Mouse (Mus musculus) E14TG2a.4 (cell line): ENCODE results near the gene Nf2.
"Not testable (repeated sequence)": the region's sequence is repeated elsewhere in the genome, so short reads cannot be mapped to it uniquely, and the experiment has no call there.

Experiments used
- H3K27me3 ChIP-seq: 2 replicates; pipeline ENCODE4 v1.6.1; 2014; ENCODE audit warnings: low read length, control low read depth; ENCODE audit not compliant: insufficient read depth
- H3K36me3 ChIP-seq: 2 replicates; pipeline ENCODE4 v1.6.1; 2014; ENCODE audit warnings: low read length, control low read depth; ENCODE audit not compliant: insufficient read depth
- H3K4me1 ChIP-seq: replicated peaks from 2 replicates; pipeline ENCODE4 v1.6.1; 2014; ENCODE audit warnings: low read depth, low read length, control low read depth
- H3K4me3 ChIP-seq: replicated peaks from 2 replicates; pipeline ENCODE4 v1.5.1; 2014; ENCODE audit warnings: mild to moderate bottlenecking, low read length
- H3K9me3 ChIP-seq: 2 replicates; pipeline ENCODE4 v1.6.1; 2014; ENCODE audit warnings: low read length, control low read depth
- CTCF ChIP-seq: conservative IDR thresholded peaks from 2 replicates; pipeline ENCODE4 v1.5.1; 2014; ENCODE audit warnings: low read length
- NANOG ChIP-seq: IDR thresholded peaks from 2 replicates; pipeline ENCODE4 v1.6.1; 2014; ENCODE audit warnings: borderline replicate concordance, low read length, mixed read lengths
- POU5F1 ChIP-seq: IDR thresholded peaks from 2 replicates; pipeline ENCODE4 v1.6.1; 2014; ENCODE audit warnings: low read length, borderline replicate concordance

The Nf2 gene

GRCm38 (mm10) chr11:4814507-4815450 lies 34.6 kb downstream of the Nf2 start:
- no peaks in the 10 kb centered on the region for H3K27me3 ChIP-seq
- peaks cover 51% of the 10 kb centered on the region for H3K4me1 ChIP-seq
- no peak overlapping the region for H3K4me3 ChIP-seq
- no peak for TF ChIP-seq POU5F1
- no peak for TF ChIP-seq NANOG
- no peak for TF ChIP-seq CTCF
- no peaks in the 10 kb centered on the region for H3K9me3 ChIP-seq
- peaks cover 76% of the 10 kb centered on the region for H3K36me3 ChIP-seq

GRCm38 (mm10) chr11:4808311-4808710 lies 41.0 kb downstream of the Nf2 start:
- Histone ChIP-seq H3K27me3 (no peaks in the 10 kb centered on the region), H3K9me3 (no peaks in the 10 kb centered on the region), H3K4me3 (peak overlapping the region; percentile 62), H3K36me3 (peaks cover 31% of the 10 kb centered on the region), H3K4me1 (peaks cover 86% of the 10 kb centered on the region)
- TF ChIP-seq NANOG = peak; percentile 51; the same call in 1 of the 2 replicates
- no peak for TF ChIP-seq CTCF
- TF ChIP-seq POU5F1 = no peak

- 0 out of 2 replicates have a peak, but pooled peaks have one; percentile 11 for TF ChIP-seq NANOG
- TF ChIP-seq POU5F1 = no peak
- no peak for TF ChIP-seq CTCF
- H3K4me1 ChIP-seq = peaks cover 92% of the 10 kb centered on the region
- H3K36me3 ChIP-seq = peaks cover 26% of the 10 kb centered on the region
- H3K27me3 ChIP-seq = no peaks in the 10 kb centered on the region
- H3K9me3 ChIP-seq = no peaks in the 10 kb centered on the region
- H3K4me3 ChIP-seq = peak overlapping the region; percentile 62
Measured at GRCm38 (mm10) chr11:4806031-4806715, 43.2 kb downstream of the Nf2 start.

GRCm38 (mm10) chr11:4804921-4805562 lies 44.3 kb downstream of the Nf2 start:
- H3K27me3 ChIP-seq = no peaks in the 10 kb centered on the region
- H3K4me3 ChIP-seq = peak overlapping the region; percentile 62
- H3K9me3 ChIP-seq = no peaks in the 10 kb centered on the region
- H3K36me3 ChIP-seq = peaks cover 36% of the 10 kb centered on the region
- H3K4me1 ChIP-seq = peaks cover 91% of the 10 kb centered on the region
- TF ChIP-seq POU5F1 (no peak), CTCF (no peak), NANOG (no peak)

GRCm38 (mm10) chr11:4803951-4804350 lies 45.4 kb downstream of the Nf2 start:
- H3K27me3 ChIP-seq = no peaks in the 10 kb centered on the region
- H3K36me3 ChIP-seq = peaks cover 46% of the 10 kb centered on the region
- H3K9me3 ChIP-seq = no peaks in the 10 kb centered on the region
- peak overlapping the region; percentile 62 for H3K4me3 ChIP-seq
- peaks cover 91% of the 10 kb centered on the region for H3K4me1 ChIP-seq
- TF ChIP-seq POU5F1 (no peak), NANOG (no peak), CTCF (no peak)

- TF ChIP-seq POU5F1 (no peak), NANOG (no peak; the same call in 1 of the 2 replicates), CTCF (no peak)
- H3K4me1 ChIP-seq = peaks cover 90% of the 10 kb centered on the region
- no peaks in the 10 kb centered on the region for H3K27me3 ChIP-seq
- H3K36me3 ChIP-seq = peaks cover 52% of the 10 kb centered on the region
- H3K9me3 ChIP-seq = no peaks in the 10 kb centered on the region
- H3K4me3 ChIP-seq = peak overlapping the region; percentile 62
Measured at GRCm38 (mm10) chr11:4803426-4803825, 45.9 kb downstream of the Nf2 start.

GRCm38 (mm10) chr11:4803008-4803407 lies 46.3 kb downstream of the Nf2 start:
- H3K4me3 ChIP-seq = peak overlapping the region; percentile 62
- no peak for TF ChIP-seq CTCF
- peak; percentile 77 for TF ChIP-seq NANOG
- H3K27me3 ChIP-seq = no peaks in the 10 kb centered on the region
- no peaks in the 10 kb centered on the region for H3K9me3 ChIP-seq
- H3K4me1 ChIP-seq = peaks cover 88% of the 10 kb centered on the region
- H3K36me3 ChIP-seq = peaks cover 56% of the 10 kb centered on the region

GRCm38 (mm10) chr11:4802401-4802800 lies 46.9 kb downstream of the Nf2 start:
- H3K27me3 ChIP-seq, H3K9me3 ChIP-seq: not testable (repeated sequence)
- Histone ChIP-seq H3K4me1 (peaks cover 88% of the 10 kb centered on the region), H3K4me3 (peak overlapping the region; percentile 62), H3K36me3 (peaks cover 62% of the 10 kb centered on the region)
